Mouse (Mus musculus): Measurements from ENCODE around the gene Tmem223. TPM values are rescaled to one million over a fixed set of nuclear protein-coding genes. Genes with fewer than 3 reads are reported as not detected.

Tmem223 gene
- polyA plus RNA-seq, 1 experiment from 2014 or later, result 183 TPM

GRCm38 (mm10) chr19:8734334-8734733 lies 36.5 kb upstream of the Tmem223 start:
- no peaks in the 10 kb centered on the region for H3K27me3 ChIP-seq (ENCODE audit: low read depth, poor library complexity, severe bottlenecking)
- H3K9me3 ChIP-seq (replicated peaks), result no peaks in the 10 kb centered on the region
- no peak overlapping the region for H3K27ac ChIP-seq
- WGBS, result 80% methylated on average over 3 of the region's 3 CpGs
- H3K36me3 ChIP-seq, result peaks cover 24% of the 10 kb centered on the region
- DNase-seq (ENCODE audit: low spot score), result no peak
- no peak overlapping the region for H3K4me3 ChIP-seq
- peaks cover 9% of the 10 kb centered on the region; the same call in 1 of the 2 replicates for H3K4me1 ChIP-seq

DNA sequence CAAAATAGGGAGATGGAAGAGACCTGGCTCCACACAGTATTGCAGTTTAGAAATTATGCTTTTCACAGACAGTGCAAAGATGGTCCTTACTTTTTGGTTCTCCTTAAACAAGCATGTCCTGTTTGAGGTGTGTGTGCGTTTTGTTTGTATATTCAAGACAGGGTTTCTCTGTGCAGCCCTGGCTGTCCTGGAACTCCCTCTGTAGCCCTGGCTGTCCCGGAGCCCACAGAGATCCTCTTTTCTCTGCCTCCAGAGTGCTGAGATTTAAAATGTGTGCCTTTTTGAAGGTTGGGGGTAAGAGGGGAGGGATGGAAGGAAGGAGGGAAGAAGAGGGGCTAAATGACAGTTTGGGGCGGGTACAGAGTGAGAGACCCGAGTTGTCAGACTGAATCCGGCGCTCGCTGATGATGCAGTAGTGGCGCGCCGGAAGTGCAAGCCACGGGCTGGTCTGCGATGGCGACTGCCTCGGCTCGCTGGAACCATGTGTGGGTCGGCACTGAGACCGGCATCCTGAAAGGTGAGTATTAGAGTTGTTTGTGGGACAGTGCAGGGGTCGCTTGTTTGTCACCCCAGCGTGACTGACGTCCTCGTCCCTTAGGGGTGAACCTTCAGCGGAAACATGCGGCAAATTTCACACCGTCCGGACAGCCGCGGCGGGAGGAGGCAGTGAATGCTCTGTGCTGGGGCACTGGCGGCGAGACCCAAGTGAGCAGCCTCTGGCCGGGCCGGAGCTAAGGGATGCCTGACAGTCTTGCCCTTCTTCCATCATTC lies 35.2 kb upstream of the Tmem223 start, which contains the start of gene Wdr74:
Wdr74 (plus strand) TSS at position 439 of the 771 bp plus-strand sequence.
- Histone ChIP-seq H3K4me1 (peaks cover 12% of the 10 kb centered on the region), H3K27me3 (ENCODE audit: low read depth, poor library complexity, severe bottlenecking) (no peaks in the 10 kb centered on the region), H3K4me3 (peak within 1 kb of the TSS; percentile 67), H3K36me3 (peaks cover 36% of the 10 kb centered on the region), H3K9me3 (replicated peaks) (no peaks in the 10 kb centered on the region), H3K27ac (peak within 1 kb of the TSS; percentile 84)
- under 1% methylated on average over 32 of the region's 32 CpGs for WGBS
- peak; percentile 95 for DNase-seq (ENCODE audit: low spot score)

GRCm38 (mm10) chr19:8736160-8736467 lies 34.7 kb upstream of the Tmem223 start:
- Histone ChIP-seq H3K4me1 (peaks cover 17% of the 10 kb centered on the region), H3K36me3 (peaks cover 41% of the 10 kb centered on the region), H3K27ac (peak overlapping the region; percentile 84), H3K27me3 (ENCODE audit: low read depth, poor library complexity, severe bottlenecking) (no peaks in the 10 kb centered on the region), H3K9me3 (replicated peaks) (no peaks in the 10 kb centered on the region), H3K4me3 (peak overlapping the region; percentile 67)
- WGBS, result 2% methylated on average over 11 of the region's 11 CpGs
- DNase-seq (ENCODE audit: low spot score), result no peak

DNA sequence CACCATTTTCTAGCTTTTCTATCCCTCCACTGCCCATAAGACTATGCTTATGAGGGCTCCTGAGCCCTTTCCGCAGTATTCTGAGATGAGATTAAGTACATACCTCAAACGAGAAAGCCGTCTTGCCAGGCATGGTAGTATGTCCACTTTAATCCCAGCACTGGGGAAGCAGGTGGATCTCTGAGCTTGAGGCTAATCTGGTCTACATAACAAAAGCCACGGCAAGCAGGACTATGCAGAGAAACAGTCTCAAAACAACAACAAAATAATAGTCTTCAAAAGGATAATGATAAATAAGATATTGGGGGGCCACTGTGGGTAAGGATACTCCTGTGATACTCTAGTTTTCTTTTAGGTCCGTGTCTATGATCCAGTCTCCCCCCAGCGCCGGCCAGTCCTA lies 31.9 kb upstream of the Tmem223 start:
- peaks cover 29% of the 10 kb centered on the region for H3K4me1 ChIP-seq
- no peak overlapping the region for H3K4me3 ChIP-seq
- DNase-seq (ENCODE audit: low spot score), result no peak
- H3K27me3 ChIP-seq (ENCODE audit: low read depth, poor library complexity, severe bottlenecking), result no peaks in the 10 kb centered on the region
- WGBS, result 92% methylated on average over 7 of the region's 7 CpGs
- H3K9me3 ChIP-seq (replicated peaks), result no peaks in the 10 kb centered on the region
- H3K36me3 ChIP-seq, result peaks cover 54% of the 10 kb centered on the region
- H3K27ac ChIP-seq, result no peak overlapping the region

DNA sequence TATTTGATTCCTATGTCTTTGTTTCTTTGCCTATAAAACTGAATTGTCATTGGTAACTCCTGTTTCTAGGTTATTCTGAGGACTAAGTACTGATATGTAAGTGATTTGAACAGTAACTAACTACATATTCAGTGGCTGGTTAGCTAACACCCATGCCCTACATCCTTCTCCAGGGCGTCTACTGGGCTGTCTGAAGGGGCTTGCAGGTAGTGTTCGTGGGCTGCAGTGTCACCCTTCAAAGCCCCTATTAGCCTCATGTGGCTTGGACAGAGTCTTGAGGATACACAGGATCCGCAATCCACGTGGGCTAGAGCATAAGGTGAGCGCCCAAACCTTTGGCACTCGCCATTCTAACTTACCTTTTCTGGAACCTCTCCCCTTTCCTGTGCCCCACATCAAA lies 31.1 kb upstream of the Tmem223 start:
- H3K27ac ChIP-seq, result no peak overlapping the region
- 88% methylated on average over 6 of the region's 6 CpGs for WGBS

GRCm38 (mm10) chr19:8740603-8741002 lies 30.2 kb upstream of the Tmem223 start, which contains the start of gene 1700092M07Rik:
1700092M07Rik (plus strand) TSS chr19:8740718.
- no peaks in the 10 kb centered on the region for H3K9me3 ChIP-seq (replicated peaks)
- peak within 1 kb of the TSS; percentile 95 for H3K27ac ChIP-seq
- no peak for DNase-seq (ENCODE audit: low spot score)
- H3K36me3 ChIP-seq, result peaks cover 71% of the 10 kb centered on the region
- H3K4me1 ChIP-seq, result peaks cover 24% of the 10 kb centered on the region
- no peaks in the 10 kb centered on the region for H3K27me3 ChIP-seq (ENCODE audit: low read depth, poor library complexity, severe bottlenecking)
- peak within 1 kb of the TSS; percentile 87 for H3K4me3 ChIP-seq
- WGBS, result 75% methylated on average over 14 of the region's 14 CpGs

More for the DNA sequence above, 31.1 kb upstream of the Tmem223 start:
- peaks cover 29% of the 10 kb centered on the region for H3K4me1 ChIP-seq
- DNase-seq (ENCODE audit: low spot score), result no peak
- no peak overlapping the region for H3K4me3 ChIP-seq
- peaks cover 61% of the 10 kb centered on the region for H3K36me3 ChIP-seq
- H3K27me3 ChIP-seq (ENCODE audit: low read depth, poor library complexity, severe bottlenecking), result no peaks in the 10 kb centered on the region
- no peaks in the 10 kb centered on the region for H3K9me3 ChIP-seq (replicated peaks)

DNA sequence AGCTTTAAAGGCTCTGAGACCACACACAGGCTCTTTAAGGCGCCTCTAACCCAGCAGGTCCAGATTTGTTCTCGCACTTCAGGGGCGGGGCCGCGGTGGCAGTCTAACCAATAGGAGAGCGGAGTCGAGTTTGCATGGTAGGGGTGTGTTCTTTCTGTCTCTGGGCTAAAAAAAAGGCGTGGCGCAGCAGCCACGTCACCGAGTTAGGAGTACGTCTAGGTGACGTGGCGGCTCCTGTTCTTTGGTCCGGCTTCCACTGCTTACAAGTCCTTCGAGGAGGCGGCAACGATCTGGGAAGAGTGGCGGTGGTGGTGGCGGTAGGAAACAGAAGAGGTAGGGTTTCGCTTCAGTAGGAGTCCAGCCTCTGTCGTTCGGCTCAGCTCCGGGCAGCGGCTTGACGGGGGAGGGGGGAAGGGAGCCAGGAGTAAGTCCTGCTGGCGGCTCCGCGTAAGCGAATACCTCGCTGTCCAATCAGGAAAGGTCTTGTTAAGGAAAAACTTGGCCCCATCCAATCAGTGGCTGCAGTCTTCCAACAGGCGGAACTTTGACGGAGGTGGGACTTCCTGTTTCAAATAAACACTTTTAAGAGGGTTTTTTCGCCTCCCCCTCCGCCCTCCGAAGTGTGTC lies 29.4 kb upstream of the Tmem223 start, which contains the start of gene Stx5a:
Stx5a (plus strand) TSS at position 171 of the 627 bp plus-strand sequence.
- Histone ChIP-seq H3K4me1 (peaks cover 24% of the 10 kb centered on the region), H3K27ac (peak within 1 kb of the TSS; percentile 95), H3K36me3 (peaks cover 78% of the 10 kb centered on the region), H3K27me3 (ENCODE audit: low read depth, poor library complexity, severe bottlenecking) (no peaks in the 10 kb centered on the region), H3K4me3 (peak within 1 kb of the TSS; percentile 87), H3K9me3 (replicated peaks) (no peaks in the 10 kb centered on the region)
- under 1% methylated on average over 36 of the region's 36 CpGs for WGBS
- DNase-seq (ENCODE audit: low spot score), result peak; percentile 93

GRCm38 (mm10) chr19:8742176-8742575 lies 28.6 kb upstream of the Tmem223 start:
- whole genome bisulfite sequencing, result 20% methylated on average over 14 of the region's 14 CpGs
- Histone ChIP-seq H3K4me3 (peak overlapping the region; percentile 87), H3K27me3 (ENCODE audit: low read depth, poor library complexity, severe bottlenecking) (no peaks in the 10 kb centered on the region), H3K4me1 (peaks cover 21% of the 10 kb centered on the region), H3K27ac (peak overlapping the region; percentile 95), H3K9me3 (replicated peaks) (no peaks in the 10 kb centered on the region), H3K36me3 (peaks cover 84% of the 10 kb centered on the region)
- no peak for DNase-seq (ENCODE audit: low spot score)

DNA sequence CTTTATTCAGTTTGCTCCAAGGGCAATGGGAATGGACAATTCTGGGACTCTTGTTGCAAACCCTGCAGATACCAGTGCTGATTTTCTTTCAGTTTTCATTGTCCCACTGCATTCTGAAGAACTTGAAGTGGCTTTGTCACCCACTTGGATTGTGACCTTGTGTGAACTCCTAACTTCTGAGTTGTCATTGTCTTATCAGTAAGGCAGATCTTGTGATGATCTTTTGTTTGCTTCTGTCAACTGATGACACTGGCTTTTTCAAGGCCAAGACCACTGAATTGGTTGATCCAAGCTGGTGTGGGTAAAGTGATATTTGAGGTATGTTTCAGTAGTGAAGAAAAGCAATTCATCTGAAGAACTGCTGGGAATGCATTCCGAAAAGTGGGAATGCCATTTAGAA lies 25.4 kb upstream of the Tmem223 start:
- peaks cover 19% of the 10 kb centered on the region for H3K4me1 ChIP-seq

GRCm38 (mm10) chr19:8747368-8747767 lies 23.4 kb upstream of the Tmem223 start:
- H3K9me3 ChIP-seq (replicated peaks), result no peaks in the 10 kb centered on the region
- H3K36me3 ChIP-seq, result peaks cover 96% of the 10 kb centered on the region
- DNase-seq (ENCODE audit: low spot score), result no peak
- 75% methylated on average over 2 of the region's 2 CpGs for WGBS
- peaks cover 9% of the 10 kb centered on the region for H3K4me1 ChIP-seq
- H3K4me3 ChIP-seq, result no peak overlapping the region
- no peaks in the 10 kb centered on the region for H3K27me3 ChIP-seq (ENCODE audit: low read depth, poor library complexity, severe bottlenecking)
- H3K27ac ChIP-seq, result no peak overlapping the region

More for the DNA sequence above, 25.4 kb upstream of the Tmem223 start:
- Histone ChIP-seq H3K9me3 (replicated peaks) (no peaks in the 10 kb centered on the region), H3K27ac (no peak overlapping the region), H3K4me3 (no peak overlapping the region), H3K27me3 (ENCODE audit: low read depth, poor library complexity, severe bottlenecking) (no peaks in the 10 kb centered on the region), H3K36me3 (peaks cover 84% of the 10 kb centered on the region)
- DNase-seq (ENCODE audit: low spot score), result no peak
- WGBS, result 97% methylated on average over 1 of the region's 1 CpGs

GRCm38 (mm10) chr19:8755652-8756051 lies 15.1 kb upstream of the Tmem223 start:
- Histone ChIP-seq H3K4me3 (0 out of 2 replicates have a peak overlapping the region, but pooled peaks have one; percentile 95), H3K9me3 (replicated peaks) (no peaks in the 10 kb centered on the region), H3K27ac (no peak overlapping the region), H3K36me3 (peaks cover 62% of the 10 kb centered on the region), H3K4me1 (peaks cover 14% of the 10 kb centered on the region), H3K27me3 (ENCODE audit: low read depth, poor library complexity, severe bottlenecking) (no peaks in the 10 kb centered on the region)
- 89% methylated on average over 3 of the region's 3 CpGs for WGBS
- no peak for DNase-seq (ENCODE audit: low spot score)

DNA sequence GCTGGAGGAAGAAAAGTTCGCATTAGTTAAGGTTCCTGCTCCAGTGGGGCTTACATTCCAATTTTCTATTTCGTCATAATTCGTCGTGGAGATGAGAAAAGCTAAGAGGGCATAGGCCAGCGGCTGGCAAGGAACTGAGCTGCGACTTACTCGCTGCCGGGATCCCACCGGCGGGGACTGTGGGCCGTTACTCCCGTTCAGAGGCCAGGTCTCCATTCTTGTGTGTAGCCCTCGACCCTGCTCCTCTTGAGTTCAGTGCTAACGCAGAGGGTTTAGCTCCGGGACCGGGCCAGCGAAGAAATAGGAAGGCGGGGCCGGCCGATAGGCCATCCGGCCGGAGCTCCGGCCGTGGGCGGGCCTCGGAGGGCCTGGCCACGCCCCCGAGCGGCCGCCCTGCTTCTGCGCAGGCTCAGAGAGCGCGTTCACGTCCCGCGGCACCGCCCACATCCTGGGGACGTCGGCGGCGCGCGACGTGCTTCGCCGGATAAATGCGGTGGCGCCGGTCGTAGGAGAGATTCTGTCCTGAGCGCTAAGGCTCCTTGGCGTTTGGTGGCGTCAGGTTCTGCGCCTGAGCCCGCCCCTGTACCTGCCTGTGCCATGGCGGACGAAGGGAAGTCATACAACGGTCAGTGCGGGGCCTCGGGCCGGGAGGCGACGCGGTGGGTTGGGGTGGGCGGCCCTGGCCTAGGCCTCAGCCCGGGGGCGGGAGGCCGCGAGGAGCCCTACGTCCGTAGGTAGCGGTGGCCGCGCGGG lies 14.0 kb upstream of the Tmem223 start, which contains the start of gene Nxf1:
Nxf1 (plus strand) TSS at position 439 of the 753 bp plus-strand sequence.
- H3K9me3 ChIP-seq (replicated peaks), result no peaks in the 10 kb centered on the region
- no peaks in the 10 kb centered on the region for H3K27me3 ChIP-seq (ENCODE audit: low read depth, poor library complexity, severe bottlenecking)
- H3K4me1 ChIP-seq, result peaks cover 14% of the 10 kb centered on the region
- H3K4me3 ChIP-seq, result peak within 1 kb of the TSS; percentile 95
- H3K36me3 ChIP-seq, result peaks cover 63% of the 10 kb centered on the region
- WGBS, result under 1% methylated on average over 75 of the region's 75 CpGs
- H3K27ac ChIP-seq, result peak within 1 kb of the TSS; percentile 91
- peak; percentile 96 for DNase-seq (ENCODE audit: low spot score)
